Mouse (Mus musculus) thymus, postnatal 10 days (tissue): ENCODE results near the gene Taf13.

Source experiments
- DNase-seq, 2 experiments: peaks; one replicate each; pipeline ENCODE4 v3.0.0; 2021; ENCODE audit warnings: low spot score in 2 of 2

The Taf13 gene

DNA sequence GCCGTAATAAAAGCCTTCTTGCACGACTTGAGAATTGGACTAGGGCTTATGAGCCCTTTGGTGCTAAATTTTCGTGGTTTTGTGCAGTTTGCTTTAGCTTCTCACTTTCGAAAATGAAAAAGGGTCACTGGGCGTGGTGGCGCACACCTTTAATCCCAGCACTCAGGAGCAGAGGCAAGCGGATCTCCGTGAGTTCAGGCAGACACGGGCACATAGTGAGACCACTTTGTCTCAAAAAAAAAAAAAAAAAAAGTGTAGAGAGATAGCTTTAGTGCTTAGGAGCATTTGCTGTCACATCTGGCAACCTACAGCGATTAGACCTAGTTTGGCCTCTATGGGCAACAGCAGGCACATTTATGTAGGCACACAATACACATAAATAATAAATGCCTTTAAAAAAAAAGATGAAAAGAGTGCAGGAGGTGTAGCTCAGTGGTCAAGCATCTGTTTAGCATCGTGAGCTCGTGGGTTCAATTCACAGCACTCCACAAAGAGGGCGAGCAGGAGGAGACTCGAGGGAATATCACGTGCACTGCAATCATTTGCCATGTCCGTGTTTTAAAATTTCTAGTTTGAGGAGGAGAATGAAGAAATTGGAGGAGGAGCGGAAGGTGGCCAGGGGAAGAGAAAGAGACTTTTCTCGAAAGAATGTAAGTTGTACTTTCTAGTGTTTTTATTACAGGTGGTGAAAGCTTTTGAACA is 962 bp downstream of the Taf13 start:
- DNase-seq, result no peak

GRCm38 (mm10) chr3:108574018-108574417 is 2.5 kb downstream of the Taf13 start:
- no peak for DNase-seq

DNA sequence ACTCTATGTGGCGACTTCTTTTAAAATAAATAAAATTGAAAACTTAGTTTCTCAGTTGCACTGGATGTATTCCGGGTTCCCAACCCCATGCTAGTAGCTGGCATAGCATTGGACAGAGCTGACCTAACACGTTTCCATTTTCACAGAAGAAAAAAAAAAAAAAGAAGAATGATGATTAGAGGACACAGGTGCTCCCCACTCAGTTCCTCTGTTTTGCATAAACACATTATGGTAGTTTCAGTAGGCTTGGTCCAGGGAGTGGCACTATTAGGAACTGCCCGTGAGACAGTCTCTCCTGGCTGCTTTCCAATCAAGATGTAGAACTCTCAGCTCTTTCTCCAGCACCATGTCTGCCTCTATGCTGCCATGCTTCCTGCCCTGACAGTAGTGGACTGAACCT is 13.1 kb downstream of the Taf13 start:
- DNase-seq, result no peak

- DNase-seq, result no peak
Observed at GRCm38 (mm10) chr3:108588446-108588845, 16.9 kb downstream of the Taf13 start.

DNA sequence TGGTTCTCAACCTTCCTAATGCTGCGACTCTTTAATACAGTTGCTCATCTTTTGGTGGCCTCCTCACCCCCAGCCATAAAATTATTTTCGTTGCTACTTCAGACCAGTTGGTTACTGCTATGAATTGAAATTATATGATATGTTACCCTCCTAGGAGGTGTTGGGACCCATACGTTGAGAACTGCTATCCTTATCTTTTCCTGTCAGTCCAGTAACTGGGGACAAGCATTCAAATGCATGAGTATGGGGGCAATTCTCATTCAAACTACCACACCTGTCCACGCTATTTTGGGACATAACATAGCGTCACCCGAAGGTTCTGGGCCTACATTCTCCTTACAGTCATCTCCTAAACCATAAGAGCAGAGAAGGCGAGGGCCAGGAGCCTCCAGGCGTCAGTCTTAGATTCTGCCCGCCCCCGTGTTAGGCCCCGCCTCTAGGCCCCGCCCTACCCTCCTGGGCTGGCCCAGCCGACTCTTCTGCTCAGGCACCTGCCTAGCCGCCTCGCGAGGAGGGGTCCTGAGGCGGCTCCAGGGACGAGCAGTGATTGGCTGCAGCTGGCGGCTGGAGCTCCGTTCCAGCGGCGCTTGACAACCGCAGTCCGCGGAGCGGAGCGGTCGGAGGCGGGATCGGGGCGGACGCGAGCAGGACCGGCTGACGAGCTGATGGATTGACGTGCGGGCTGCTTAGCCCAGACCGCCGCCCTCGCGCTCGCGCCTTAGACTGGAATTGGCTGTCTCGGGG is 19.5 kb downstream of the Taf13 start, which contains the start of gene Wdr47:
Gene Wdr47, plus strand, starts transcription at position 494 of the 744 bp plus-strand sequence.
- peak; percentile 94 to 95 for DNase-seq

DNA sequence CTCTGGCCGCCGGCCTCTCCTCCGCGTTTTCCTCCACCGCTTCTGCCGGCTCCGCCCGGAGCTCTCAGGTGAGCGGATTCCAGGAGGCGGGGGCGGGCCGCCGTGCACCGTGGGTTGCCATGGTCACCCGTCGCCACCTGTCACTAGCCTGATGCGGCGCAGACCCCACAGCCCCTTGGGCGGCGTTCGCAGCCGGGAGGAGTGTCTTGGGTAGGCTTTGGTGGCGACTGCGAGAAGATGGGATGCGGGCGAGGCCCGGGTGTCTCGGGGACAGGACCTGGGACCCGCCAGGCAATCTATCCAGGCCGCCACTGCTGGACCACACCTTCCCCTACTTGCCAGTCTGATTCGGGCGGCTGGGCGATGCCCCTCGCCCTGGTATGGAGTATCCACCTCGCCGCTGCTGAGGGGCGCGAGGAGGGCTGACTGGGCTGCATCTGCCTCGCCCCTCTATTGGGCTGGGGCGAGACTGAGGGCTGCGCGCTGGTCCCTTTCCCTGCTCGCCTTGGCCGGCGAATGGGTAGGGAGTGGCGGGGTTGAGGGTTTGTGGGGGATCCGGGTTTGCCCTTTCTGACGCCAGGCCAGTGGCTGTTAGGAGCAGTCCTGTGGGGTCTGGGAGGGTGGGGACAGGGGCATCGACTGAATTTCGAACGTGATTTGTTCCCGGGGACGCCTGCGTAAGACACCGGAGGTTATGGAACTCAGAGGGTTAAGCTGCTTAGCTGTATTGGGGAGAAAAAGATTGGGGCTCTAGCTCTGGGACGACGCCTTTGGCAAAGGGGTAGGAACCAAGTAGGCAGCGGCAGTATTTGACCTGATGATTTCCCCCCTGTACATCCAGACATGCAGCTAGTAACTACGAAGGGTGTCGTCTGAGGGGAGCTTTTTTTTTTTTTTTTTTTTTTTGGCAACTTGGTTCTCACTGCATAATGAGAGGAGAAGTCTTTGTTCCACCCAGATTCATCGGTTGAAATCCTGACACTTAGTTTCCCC is 20.3 kb downstream of the Taf13 start:
- DNase-seq, result no peak

DNA sequence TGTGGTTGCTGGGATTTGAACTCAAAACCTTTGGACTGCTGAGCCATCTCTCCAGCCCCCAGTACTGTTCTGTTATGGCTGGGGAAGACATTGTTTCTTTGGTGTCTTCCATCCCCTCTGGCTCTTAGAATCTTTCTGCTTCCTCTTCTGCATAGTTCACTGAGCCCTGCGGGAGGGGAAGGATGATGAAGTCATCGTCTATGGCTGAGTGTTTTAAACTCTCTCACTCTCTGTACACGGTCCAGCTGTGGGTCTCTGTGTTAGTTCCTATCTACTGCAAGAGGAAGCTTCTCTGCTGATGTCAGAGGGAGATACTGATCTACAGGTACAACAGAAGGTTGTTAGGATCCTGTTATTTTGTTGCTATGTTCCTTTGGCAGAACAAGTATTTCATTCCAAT is 37.4 kb downstream of the Taf13 start:
- no peak for DNase-seq
